Mouse (Mus musculus): ENCODE data around the gene Atpaf2. TPM values are rescaled to one million over a fixed set of nuclear protein-coding genes. Genes with fewer than 3 reads are reported as not detected.
A peak's percentile ranks its signal among the peaks of the same experiment; 100 is the strongest.

Atpaf2 gene
- polyA plus RNA-seq, 1 experiment from 2014 or later: 54.8 TPM

- no peaks in the 10 kb centered on the region for H3K36me3 ChIP-seq (replicated peaks)
- H3K27ac ChIP-seq: no peak overlapping the region
- peaks cover 22% of the 10 kb centered on the region for H3K4me1 ChIP-seq
- H3K4me3 ChIP-seq: no peak overlapping the region
- H3K9me3 ChIP-seq: no peaks in the 10 kb centered on the region
- WGBS: 82% methylated on average over 5 of the region's 5 CpGs
- no peak for DNase-seq (ENCODE audit: extremely low spot score, low spot score)
- H3K27me3 ChIP-seq (ENCODE audit: poor library complexity, severe bottlenecking): peaks cover 20% of the 10 kb centered on the region
Observed at GRCm38 (mm10) chr11:60385946-60386345, 32.3 kb downstream of the Atpaf2 start.

- Histone ChIP-seq H3K4me3 (peak overlapping the region; percentile 39), H3K4me1 (peaks cover 22% of the 10 kb centered on the region), H3K9me3 (no peaks in the 10 kb centered on the region), H3K36me3 (replicated peaks) (no peaks in the 10 kb centered on the region), H3K27ac (peak overlapping the region; percentile 71), H3K27me3 (ENCODE audit: poor library complexity, severe bottlenecking) (peaks cover 20% of the 10 kb centered on the region)
- DNase-seq (ENCODE audit: extremely low spot score, low spot score): peak; percentile 24
- 6% methylated on average over 16 of the region's 16 CpGs for WGBS
Observed at GRCm38 (mm10) chr11:60384762-60385421, 33.4 kb downstream of the Atpaf2 start.

- Histone ChIP-seq H3K9me3 (no peaks in the 10 kb centered on the region), H3K27ac (no peak overlapping the region), H3K36me3 (replicated peaks) (no peaks in the 10 kb centered on the region), H3K4me3 (no peak overlapping the region), H3K4me1 (peaks cover 22% of the 10 kb centered on the region), H3K27me3 (ENCODE audit: poor library complexity, severe bottlenecking) (peaks cover 20% of the 10 kb centered on the region)
- 91% methylated on average over 6 of the region's 6 CpGs for WGBS
- no peak for DNase-seq (ENCODE audit: extremely low spot score, low spot score)
Observed at GRCm38 (mm10) chr11:60383518-60383917, 34.7 kb downstream of the Atpaf2 start.

- Histone ChIP-seq H3K36me3 (replicated peaks) (no peaks in the 10 kb centered on the region), H3K4me1 (no peaks in the 10 kb centered on the region), H3K4me3 (no peak overlapping the region), H3K27ac (no peak overlapping the region), H3K9me3 (no peaks in the 10 kb centered on the region), H3K27me3 (ENCODE audit: poor library complexity, severe bottlenecking) (no peaks in the 10 kb centered on the region)
- WGBS: 87% methylated on average over 6 of the region's 6 CpGs
- DNase-seq (ENCODE audit: extremely low spot score, low spot score): no peak
Observed at GRCm38 (mm10) chr11:60374481-60374880, 43.8 kb downstream of the Atpaf2 start.

GRCm38 (mm10) chr11:60370431-60370830, 47.8 kb downstream of the Atpaf2 start:
- Histone ChIP-seq H3K27me3 (ENCODE audit: poor library complexity, severe bottlenecking) (no peaks in the 10 kb centered on the region), H3K9me3 (no peaks in the 10 kb centered on the region), H3K27ac (no peak overlapping the region), H3K4me1 (peaks cover 16% of the 10 kb centered on the region), H3K4me3 (no peak overlapping the region), H3K36me3 (replicated peaks) (no peaks in the 10 kb centered on the region)
- DNase-seq (ENCODE audit: extremely low spot score, low spot score): no peak
- 92% methylated on average over 13 of the region's 13 CpGs for WGBS

- DNase-seq (ENCODE audit: extremely low spot score, low spot score): no peak
- Histone ChIP-seq H3K27ac (no peak overlapping the region), H3K4me1 (peaks cover 16% of the 10 kb centered on the region), H3K36me3 (replicated peaks) (no peaks in the 10 kb centered on the region), H3K4me3 (no peak overlapping the region), H3K9me3 (no peaks in the 10 kb centered on the region), H3K27me3 (ENCODE audit: poor library complexity, severe bottlenecking) (no peaks in the 10 kb centered on the region)
- WGBS: 74% methylated on average over 4 of the region's 4 CpGs
Observed at GRCm38 (mm10) chr11:60369448-60369847, 48.8 kb downstream of the Atpaf2 start.

- H3K36me3 ChIP-seq (replicated peaks): no peaks in the 10 kb centered on the region
- no peak for DNase-seq (ENCODE audit: extremely low spot score, low spot score)
- 83% methylated on average over 4 of the region's 4 CpGs for WGBS
- no peak overlapping the region for H3K4me3 ChIP-seq
- no peaks in the 10 kb centered on the region for H3K9me3 ChIP-seq
- no peak overlapping the region for H3K27ac ChIP-seq
- no peaks in the 10 kb centered on the region for H3K27me3 ChIP-seq (ENCODE audit: poor library complexity, severe bottlenecking)
- peaks cover 16% of the 10 kb centered on the region for H3K4me1 ChIP-seq
Observed at GRCm38 (mm10) chr11:60368909-60369308, 49.3 kb downstream of the Atpaf2 start.

GRCm38 (mm10) chr11:60367256-60367655, 51.0 kb downstream of the Atpaf2 start:
- Histone ChIP-seq H3K9me3 (no peaks in the 10 kb centered on the region), H3K4me1 (peaks cover 16% of the 10 kb centered on the region), H3K36me3 (replicated peaks) (no peaks in the 10 kb centered on the region), H3K27me3 (ENCODE audit: poor library complexity, severe bottlenecking) (no peaks in the 10 kb centered on the region), H3K4me3 (no peak overlapping the region), H3K27ac (no peak overlapping the region)
- 80% methylated on average over 3 of the region's 3 CpGs for WGBS
- no peak for DNase-seq (ENCODE audit: extremely low spot score, low spot score)

GRCm38 (mm10) chr11:60366239-60367019, 51.8 kb downstream of the Atpaf2 start:
- peaks cover 16% of the 10 kb centered on the region for H3K4me1 ChIP-seq
- no peaks in the 10 kb centered on the region for H3K36me3 ChIP-seq (replicated peaks)
- H3K27ac ChIP-seq: peak overlapping the region; percentile 71
- H3K27me3 ChIP-seq (ENCODE audit: poor library complexity, severe bottlenecking): no peaks in the 10 kb centered on the region
- H3K9me3 ChIP-seq: no peaks in the 10 kb centered on the region
- 43% methylated on average over 16 of the region's 16 CpGs for WGBS
- no peak overlapping the region for H3K4me3 ChIP-seq
- DNase-seq (ENCODE audit: extremely low spot score, low spot score): no peak

GRCm38 (mm10) chr11:60360631-60361201, 57.5 kb downstream of the Atpaf2 start:
- no peak overlapping the region for H3K27ac ChIP-seq
- WGBS: 77% methylated on average over 5 of the region's 5 CpGs
- no peak overlapping the region for H3K4me3 ChIP-seq
- H3K27me3 ChIP-seq (ENCODE audit: poor library complexity, severe bottlenecking): no peaks in the 10 kb centered on the region
- peaks cover under 1% of the 10 kb centered on the region; the same call in 1 of the 2 replicates for H3K4me1 ChIP-seq
- H3K36me3 ChIP-seq (replicated peaks): no peaks in the 10 kb centered on the region
- H3K9me3 ChIP-seq: no peaks in the 10 kb centered on the region
- no peak for DNase-seq (ENCODE audit: extremely low spot score, low spot score)

- Histone ChIP-seq H3K27me3 (ENCODE audit: poor library complexity, severe bottlenecking) (no peaks in the 10 kb centered on the region), H3K36me3 (replicated peaks) (no peaks in the 10 kb centered on the region), H3K27ac (no peak overlapping the region), H3K9me3 (no peaks in the 10 kb centered on the region), H3K4me1 (no peaks in the 10 kb centered on the region), H3K4me3 (no peak overlapping the region)
- DNase-seq (ENCODE audit: extremely low spot score, low spot score): no peak
- WGBS: 88% methylated on average over 1 of the region's 1 CpGs
Observed at GRCm38 (mm10) chr11:60359936-60360335, 58.3 kb downstream of the Atpaf2 start.

- no peak for DNase-seq (ENCODE audit: extremely low spot score, low spot score)
- 79% methylated on average over 5 of the region's 5 CpGs for WGBS
- no peaks in the 10 kb centered on the region for H3K36me3 ChIP-seq (replicated peaks)
- H3K27ac ChIP-seq: no peak overlapping the region
- no peaks in the 10 kb centered on the region for H3K9me3 ChIP-seq
- H3K4me3 ChIP-seq: no peak overlapping the region
- no peaks in the 10 kb centered on the region for H3K27me3 ChIP-seq (ENCODE audit: poor library complexity, severe bottlenecking)
- H3K4me1 ChIP-seq: no peaks in the 10 kb centered on the region
Observed at GRCm38 (mm10) chr11:60359138-60359537, 59.1 kb downstream of the Atpaf2 start.

GRCm38 (mm10) chr11:60358548-60358947, 59.7 kb downstream of the Atpaf2 start:
- Histone ChIP-seq H3K4me1 (peaks cover 5% of the 10 kb centered on the region), H3K27me3 (ENCODE audit: poor library complexity, severe bottlenecking) (no peaks in the 10 kb centered on the region), H3K27ac (no peak overlapping the region), H3K4me3 (no peak overlapping the region), H3K9me3 (no peaks in the 10 kb centered on the region), H3K36me3 (replicated peaks) (no peaks in the 10 kb centered on the region)
- 84% methylated on average over 7 of the region's 7 CpGs for WGBS
- no peak for DNase-seq (ENCODE audit: extremely low spot score, low spot score)

All from forebrain, embryonic 10.5 days (tissue).